Mouse (Mus musculus) limb, embryonic 11.5 days (tissue): ENCODE data around the gene Ppm1m. TPM values are rescaled to one million over a fixed set of nuclear protein-coding genes. Genes with fewer than 3 reads are reported as not detected.

Source experiments
- ATAC-seq: fragments of 200-750 bp; cut with Nextera tagmentation; 2 replicates; pipeline ENCODE4 v1.8.0; 2017; ENCODE audit warnings: low read depth; ENCODE audit not compliant: insufficient number of reproducible peaks, low FRiP score, low TSS enrichment
- DNase-seq: peaks from one replicate; pipeline ENCODE4 v3.0.0-alpha.2; 2015; ENCODE audit warnings: low spot score
- H3K27ac ChIP-seq: fragments of 300-500 bp; sonication (generic); replicated peaks from 2 replicates; pipeline ENCODE4 v1.5.1; 2014; ENCODE audit warnings: low read depth, mild to moderate bottlenecking, low read length
- H3K27me3 ChIP-seq: fragments of 300-500 bp; sonication (generic); 2 replicates; pipeline ENCODE4 v1.6.1; 2014; ENCODE audit warnings: mild to moderate bottlenecking, low read length, mixed read lengths; ENCODE audit not compliant: control insufficient read depth, insufficient read depth
- H3K36me3 ChIP-seq: fragments of 300-500 bp; sonication (generic); 2 replicates; pipeline ENCODE4 v1.6.1; 2014; ENCODE audit warnings: mild to moderate bottlenecking, low read length, moderate library complexity, mixed read lengths; ENCODE audit not compliant: control insufficient read depth, insufficient read depth
- H3K4me1 ChIP-seq: fragments of 300-500 bp; sonication (generic); 2 replicates; pipeline ENCODE4 v1.6.1; 2014; ENCODE audit warnings: low read length, mixed read lengths; ENCODE audit not compliant: control insufficient read depth, insufficient read depth
- H3K4me2 ChIP-seq: fragments of 300-500 bp; sonication (generic); 2 replicates; pipeline ENCODE4 v1.6.1; 2014; ENCODE audit warnings: low read depth, mild to moderate bottlenecking, moderate library complexity; ENCODE audit not compliant: severe bottlenecking
- H3K4me3 ChIP-seq: fragments of 300-500 bp; sonication (generic); 2 replicates; pipeline ENCODE4 v1.5.1; 2014; ENCODE audit warnings: low read depth, low read length
- H3K9ac ChIP-seq: fragments of 300-500 bp; sonication (generic); 2 replicates; pipeline ENCODE4 v1.6.1; 2014; ENCODE audit warnings: mild to moderate bottlenecking, low read length
- H3K9me3 ChIP-seq: fragments of 300-500 bp; sonication (generic); 2 replicates; pipeline ENCODE4 v1.6.1; 2016; ENCODE audit warnings: low read length; ENCODE audit not compliant: control insufficient read depth
- WGBS: fragments of 180-500 bp; shearing (Covaris S2); extraction: QIAGEN DNeasy Blood & Tissue Kit; methylation state at CpG from one replicate; pipeline ENCODE4 v1.1.7; 2014; 5-methylcytosine and 5-hydroxymethylcytosine counted together
- polyA plus RNA-seq: library from polyadenylated mRNA; unstranded; fragments of >200 nt; fragmentation: Nextera tagmentation; extraction: Ambion mirVana; gene quantifications from 2 replicates; pipeline ENCODE4 v1.2.1, GENCODE M21; 2014

The Ppm1m gene
- polyA plus RNA-seq, 1 experiment from 2014 or later = 42.2 TPM

DNA sequence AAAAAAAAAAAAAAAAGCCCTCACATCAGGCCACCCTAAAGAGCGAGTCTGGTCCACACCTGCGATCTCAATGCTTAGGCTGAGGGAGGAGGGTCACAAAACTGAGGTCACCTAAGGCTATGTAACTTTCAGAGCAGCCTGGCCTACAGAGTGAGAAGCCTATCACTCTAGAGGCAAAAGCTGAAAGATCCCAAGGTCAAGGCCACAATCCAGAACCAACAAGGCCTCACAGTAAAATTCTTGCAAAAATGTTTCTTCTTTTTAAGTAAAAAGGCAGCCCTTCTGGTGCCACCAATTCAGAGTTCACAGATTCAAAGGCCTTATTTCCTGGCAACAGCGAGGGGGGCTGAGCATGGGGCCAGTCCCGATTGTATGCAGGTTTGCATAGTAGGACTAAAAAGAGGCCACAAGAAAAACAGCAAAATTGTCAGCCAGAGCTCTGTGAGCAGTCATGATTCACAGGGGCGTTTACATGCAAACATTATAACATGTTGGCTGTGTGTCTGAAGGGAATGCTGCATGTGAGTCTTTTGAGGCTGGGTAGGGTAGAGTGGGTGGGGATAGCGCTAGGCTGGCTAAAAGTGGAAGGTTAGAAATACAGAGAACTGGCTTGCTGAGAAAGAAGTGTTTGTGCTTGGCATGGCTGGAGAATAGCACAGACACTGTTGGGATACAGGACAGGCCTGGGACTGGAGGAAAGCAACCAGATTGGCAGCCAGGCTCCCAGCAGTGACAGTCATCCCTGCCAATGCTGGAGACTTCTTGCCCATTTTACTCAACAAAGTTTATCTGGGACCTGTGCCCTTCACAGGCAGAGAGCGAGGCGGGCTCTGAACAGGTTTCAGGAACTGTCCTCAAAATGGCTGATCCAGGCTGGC is 5.4 kb downstream of the Ppm1m start:
- Histone ChIP-seq H3K27me3 (no peaks in the 10 kb centered on the region), H3K4me1 (0 out of 2 replicates have a peak, but pooled peaks cover 2% of the 10 kb centered on the region), H3K27ac (no peak overlapping the region), H3K4me2 (no peak overlapping the region), H3K36me3 (peaks cover 21% of the 10 kb centered on the region), H3K9ac (no peak overlapping the region), H3K4me3 (no peak overlapping the region), H3K9me3 (no peaks in the 10 kb centered on the region)
- ATAC-seq = no peak
- WGBS = 94% methylated on average over 8 of the region's 8 CpGs
- no peak for DNase-seq

DNA sequence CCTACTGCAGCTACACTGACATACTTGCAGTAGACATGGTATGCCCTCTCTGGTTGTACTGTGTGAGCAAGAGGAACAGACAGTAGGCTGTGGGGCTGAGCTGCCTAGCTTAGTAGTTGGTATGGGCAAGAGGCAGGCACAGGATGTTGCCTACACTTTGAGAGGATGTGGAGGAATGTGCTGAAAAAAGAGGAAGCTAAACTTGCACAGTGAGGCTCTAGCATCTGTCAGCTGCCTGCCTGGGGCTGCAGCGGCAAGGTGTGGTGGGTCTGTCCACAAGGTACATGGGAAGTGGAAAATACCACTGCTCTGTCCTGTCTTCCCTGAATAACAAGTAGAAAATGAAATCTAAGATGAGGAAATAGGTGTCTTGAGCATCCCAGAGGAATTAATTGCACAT is 6.5 kb downstream of the Ppm1m start:
- Histone ChIP-seq H3K4me1 (0 out of 2 replicates have a peak, but pooled peaks cover 2% of the 10 kb centered on the region), H3K4me2 (no peak overlapping the region), H3K9me3 (no peaks in the 10 kb centered on the region), H3K9ac (no peak overlapping the region), H3K36me3 (peaks cover 23% of the 10 kb centered on the region), H3K4me3 (no peak overlapping the region), H3K27ac (no peak overlapping the region), H3K27me3 (no peaks in the 10 kb centered on the region)
- no peak for ATAC-seq
- no peak for DNase-seq
- WGBS = 93% methylated on average over 1 of the region's 1 CpGs

GRCm38 (mm10) chr9:106192024-106192423 is 7.5 kb downstream of the Ppm1m start:
- no peak overlapping the region for H3K9ac ChIP-seq
- no peak for ATAC-seq
- WGBS = 94% methylated on average over 8 of the region's 8 CpGs
- no peaks in the 10 kb centered on the region for H3K9me3 ChIP-seq
- H3K4me2 ChIP-seq = no peak overlapping the region
- no peak overlapping the region for H3K27ac ChIP-seq
- H3K4me1 ChIP-seq = no peaks in the 10 kb centered on the region
- no peak for DNase-seq
- H3K27me3 ChIP-seq = no peaks in the 10 kb centered on the region
- no peak overlapping the region for H3K4me3 ChIP-seq
- peaks cover 26% of the 10 kb centered on the region for H3K36me3 ChIP-seq

- Histone ChIP-seq H3K27ac (no peak overlapping the region), H3K4me1 (no peaks in the 10 kb centered on the region), H3K36me3 (peaks cover 26% of the 10 kb centered on the region), H3K9me3 (no peaks in the 10 kb centered on the region), H3K4me2 (no peak overlapping the region), H3K9ac (no peak overlapping the region), H3K27me3 (no peaks in the 10 kb centered on the region), H3K4me3 (no peak overlapping the region)
- WGBS = 91% methylated on average over 1 of the region's 1 CpGs
- ATAC-seq = no peak
- DNase-seq = no peak
Observed at GRCm38 (mm10) chr9:106191355-106191754, 8.2 kb downstream of the Ppm1m start.

GRCm38 (mm10) chr9:106183996-106184395 is 15.6 kb downstream of the Ppm1m start:
- no peaks in the 10 kb centered on the region for H3K27me3 ChIP-seq
- H3K9ac ChIP-seq = no peak overlapping the region
- H3K36me3 ChIP-seq = peaks cover 26% of the 10 kb centered on the region
- no peak for DNase-seq
- no peaks in the 10 kb centered on the region for H3K9me3 ChIP-seq
- no peaks in the 10 kb centered on the region for H3K4me1 ChIP-seq
- no peak overlapping the region for H3K27ac ChIP-seq
- H3K4me2 ChIP-seq = no peak overlapping the region
- no peak for ATAC-seq
- WGBS = 92% methylated on average over 5 of the region's 5 CpGs
- no peak overlapping the region for H3K4me3 ChIP-seq

GRCm38 (mm10) chr9:106182146-106182545 is 17.4 kb downstream of the Ppm1m start:
- 95% methylated on average over 4 of the region's 4 CpGs for WGBS
- H3K36me3 ChIP-seq = peaks cover 30% of the 10 kb centered on the region
- H3K9me3 ChIP-seq = no peaks in the 10 kb centered on the region

GRCm38 (mm10) chr9:106179964-106180363 is 19.6 kb downstream of the Ppm1m start:
- Histone ChIP-seq H3K27me3 (no peaks in the 10 kb centered on the region), H3K36me3 (peaks cover 24% of the 10 kb centered on the region), H3K9ac (no peak overlapping the region), H3K4me1 (peaks cover 14% of the 10 kb centered on the region), H3K4me2 (no peak overlapping the region), H3K9me3 (no peaks in the 10 kb centered on the region), H3K4me3 (no peak overlapping the region), H3K27ac (no peak overlapping the region)
- DNase-seq (no peak), ATAC-seq (no peak)
- 95% methylated on average over 3 of the region's 3 CpGs for WGBS

More at GRCm38 (mm10) chr9:106182146-106182545, 17.4 kb downstream of the Ppm1m start:
- no peak for ATAC-seq
- DNase-seq = no peak
- H3K4me2 ChIP-seq = no peak overlapping the region
- H3K4me1 ChIP-seq = 0 out of 2 replicates have a peak, but pooled peaks cover 3% of the 10 kb centered on the region
- H3K4me3 ChIP-seq = no peak overlapping the region
- H3K9ac ChIP-seq = no peak overlapping the region
- H3K27me3 ChIP-seq = no peaks in the 10 kb centered on the region
- H3K27ac ChIP-seq = no peak overlapping the region

- peaks cover 14% of the 10 kb centered on the region for H3K4me1 ChIP-seq
- no peaks in the 10 kb centered on the region for H3K27me3 ChIP-seq
- H3K27ac ChIP-seq = no peak overlapping the region
- no peak overlapping the region for H3K9ac ChIP-seq
- WGBS = 94% methylated on average over 2 of the region's 2 CpGs
- ATAC-seq (no peak), DNase-seq (no peak)
- H3K9me3 ChIP-seq = no peaks in the 10 kb centered on the region
- no peak overlapping the region for H3K4me3 ChIP-seq
- H3K36me3 ChIP-seq = peaks cover 21% of the 10 kb centered on the region
- H3K4me2 ChIP-seq = no peak overlapping the region
Observed at GRCm38 (mm10) chr9:106179454-106179853, 20.1 kb downstream of the Ppm1m start.
